Mouse (Mus musculus) erythroblast, embryonic 14.5 days (primary cell): Measurements from ENCODE around the gene Kcnd2. TPM values are rescaled to one million over a fixed set of nuclear protein-coding genes. Genes with fewer than 3 reads are reported as not detected.

ENCODE experiments used
- H3K27me3 ChIP-seq: 2 replicates; pipeline ENCODE4 v1.6.1; 2012; ENCODE audit warnings: inconsistent platforms; ENCODE audit not compliant: control insufficient read depth
- H3K36me3 ChIP-seq: 2 replicates; pipeline ENCODE4 v1.6.1; 2012; ENCODE audit warnings: mild to moderate bottlenecking, inconsistent platforms; ENCODE audit not compliant: control insufficient read depth
- H3K4me1 ChIP-seq: 2 replicates; pipeline ENCODE4 v1.6.1; 2012; ENCODE audit warnings: inconsistent platforms; ENCODE audit not compliant: control insufficient read depth
- H3K4me3 ChIP-seq: replicated peaks from 2 replicates; pipeline ENCODE3; 2012; ENCODE audit warnings: moderate library complexity, mild to moderate bottlenecking, inconsistent platforms
- H3K9me3 ChIP-seq: 2 replicates; pipeline ENCODE4 v1.6.1; 2012; ENCODE audit warnings: low read length, inconsistent platforms, mixed read lengths; ENCODE audit not compliant: control insufficient read depth
- GATA1 ChIP-seq: IDR thresholded peaks from 2 replicates; pipeline ENCODE4 v1.6.1; 2012; ENCODE audit warnings: low read length, inconsistent platforms, mixed read lengths
- TAL1 ChIP-seq: IDR thresholded peaks from 3 replicates; pipeline ENCODE4 v1.6.1; 2012; ENCODE audit warnings: low read length, inconsistent platforms, mixed read lengths
- polyA plus RNA-seq: library from polyadenylated mRNA; stranded (reverse); fragments of >175 nt; gene quantifications from 2 replicates; pipeline ENCODE4 v1.2.3, GENCODE M21; 2012

Kcnd2 gene
- not detected in 2 replicates for polyA plus RNA-seq

DNA sequence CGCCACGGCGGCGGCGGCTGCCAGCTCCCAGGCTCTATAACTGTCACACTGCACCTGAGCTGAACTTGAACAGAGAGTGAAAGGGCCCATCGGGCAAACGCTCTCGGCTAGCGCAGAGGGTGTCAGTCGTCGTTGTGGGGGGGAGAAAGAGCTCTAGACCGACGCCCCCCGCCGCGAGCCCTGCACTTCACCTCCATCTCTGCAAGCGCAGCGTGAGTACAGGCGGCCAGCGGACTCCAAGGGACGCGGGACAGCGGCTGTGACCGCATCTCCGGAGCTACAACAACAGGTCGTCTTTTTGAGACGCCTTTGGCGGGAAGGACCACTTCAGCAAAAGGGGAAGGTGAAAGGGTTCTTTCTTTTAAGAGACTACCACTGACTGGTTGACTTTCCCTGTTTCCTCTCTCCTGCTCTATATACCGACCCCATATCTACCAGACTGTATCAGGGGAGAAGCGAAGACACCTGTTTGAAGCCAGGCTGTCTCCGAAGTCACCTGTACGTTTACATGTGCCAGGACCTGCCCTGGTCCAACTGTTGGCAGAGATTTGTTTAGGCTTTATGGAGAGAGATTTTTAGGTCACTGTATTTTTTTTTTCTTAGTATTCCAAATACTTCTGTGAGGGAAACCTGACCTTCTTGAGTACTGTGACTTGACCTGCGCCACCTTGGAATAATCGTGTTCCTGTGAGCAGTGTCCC lies at the start of gene Kcnd2:
Gene Kcnd2, plus strand, starts transcription at position 13 of the 701 bp plus-strand sequence.
- peaks cover 34% of the 10 kb centered on the region for H3K27me3 ChIP-seq
- H3K4me3 ChIP-seq: no peak within 1 kb of the TSS

DNA sequence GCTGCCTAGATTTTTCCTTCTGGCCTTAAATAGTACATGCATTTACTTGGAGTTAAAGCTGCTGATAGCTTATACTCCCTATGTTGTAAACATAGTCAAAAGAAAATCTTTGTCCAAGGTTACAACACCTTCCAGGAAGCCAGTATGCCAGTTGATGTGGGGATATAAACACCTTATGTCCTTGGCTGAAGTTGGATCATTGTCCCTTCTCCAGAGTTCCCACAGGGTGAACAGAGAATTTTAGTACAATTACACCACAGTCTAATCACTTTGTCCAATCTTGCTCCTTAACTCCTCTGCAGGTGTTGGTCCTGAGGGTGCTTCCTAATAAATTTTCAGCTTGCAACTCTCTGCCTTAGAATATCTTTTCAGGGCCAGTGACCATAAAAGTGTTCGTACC lies 48.7 kb upstream of the Kcnd2 start:
- H3K36me3 ChIP-seq: no peaks in the 10 kb centered on the region
- no peaks in the 10 kb centered on the region for H3K27me3 ChIP-seq
- no peaks in the 10 kb centered on the region for H3K4me1 ChIP-seq
- H3K9me3 ChIP-seq: no peaks in the 10 kb centered on the region; the same call in 1 of the 2 replicates
- TF ChIP-seq GATA1: no peak
- no peak for TF ChIP-seq TAL1
- H3K4me3 ChIP-seq: no peak overlapping the region

More for the DNA sequence above, at the start of gene Kcnd2:
- Histone ChIP-seq H3K36me3 (no peaks in the 10 kb centered on the region), H3K9me3 (no peaks in the 10 kb centered on the region; the same call in 1 of the 2 replicates), H3K4me1 (no peaks in the 10 kb centered on the region)
- TF ChIP-seq GATA1 (no peak), TAL1 (no peak)

- no peaks in the 10 kb centered on the region for H3K36me3 ChIP-seq
- peaks cover 13% of the 10 kb centered on the region for H3K9me3 ChIP-seq
- H3K27me3 ChIP-seq: no peaks in the 10 kb centered on the region
- no peaks in the 10 kb centered on the region for H3K4me1 ChIP-seq
- TF ChIP-seq TAL1 (no peak), GATA1 (no peak)
- H3K4me3 ChIP-seq: no peak overlapping the region
Measured at GRCm38 (mm10) chr6:21195341-21195740, 20.0 kb upstream of the Kcnd2 start.

DNA sequence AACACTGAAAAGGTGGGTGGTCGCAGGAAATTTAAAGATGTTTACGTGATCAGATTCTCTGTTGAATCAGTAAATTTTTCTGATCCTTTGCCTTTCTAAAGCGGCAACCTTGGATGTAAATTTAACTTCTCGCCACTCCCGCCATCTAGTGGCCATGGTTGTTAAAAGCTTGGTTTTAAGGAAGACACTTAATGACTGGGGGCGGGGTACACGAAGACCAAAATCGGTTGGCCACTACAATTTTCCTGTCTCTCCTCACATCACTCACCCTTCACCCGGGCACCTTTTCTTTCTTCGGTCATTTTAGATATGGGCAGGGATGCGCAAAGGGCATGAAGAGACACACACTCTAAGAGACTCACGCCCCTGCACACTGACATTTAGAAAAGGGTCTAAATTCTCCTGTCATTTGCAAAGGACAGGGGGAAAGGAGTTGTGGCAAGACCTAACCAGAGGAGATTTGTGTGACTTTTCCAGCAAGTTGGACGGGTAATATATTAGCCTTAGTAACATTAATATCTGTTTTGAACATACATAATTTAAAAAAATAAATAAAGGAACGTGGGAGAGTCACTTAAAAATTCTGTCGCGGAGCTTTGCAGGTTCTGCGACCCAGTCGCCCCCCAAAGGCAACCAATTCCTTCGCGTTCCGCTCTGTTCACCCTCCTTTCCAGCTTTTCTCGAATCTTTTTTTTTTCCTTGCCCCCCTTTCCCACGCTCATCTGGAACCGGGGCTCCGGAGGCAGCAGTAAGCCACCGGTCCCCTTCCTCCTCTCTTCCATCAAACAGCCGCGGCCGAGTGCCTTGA lies 1.2 kb upstream of the Kcnd2 start:
- H3K4me3 ChIP-seq: no peak overlapping the region

GRCm38 (mm10) chr6:21214673-21215490 lies 421 bp upstream of the Kcnd2 start:
- Histone ChIP-seq H3K36me3 (no peaks in the 10 kb centered on the region), H3K9me3 (no peaks in the 10 kb centered on the region; the same call in 1 of the 2 replicates), H3K4me1 (no peaks in the 10 kb centered on the region), H3K27me3 (peaks cover 34% of the 10 kb centered on the region), H3K4me3 (no peak overlapping the region)
- TF ChIP-seq GATA1: no peak
- no peak for TF ChIP-seq TAL1

More for the DNA sequence above, 1.2 kb upstream of the Kcnd2 start:
- Histone ChIP-seq H3K9me3 (no peaks in the 10 kb centered on the region; the same call in 1 of the 2 replicates), H3K4me1 (no peaks in the 10 kb centered on the region), H3K27me3 (peaks cover 34% of the 10 kb centered on the region), H3K36me3 (no peaks in the 10 kb centered on the region)
- no peak for TF ChIP-seq TAL1
- no peak for TF ChIP-seq GATA1

DNA sequence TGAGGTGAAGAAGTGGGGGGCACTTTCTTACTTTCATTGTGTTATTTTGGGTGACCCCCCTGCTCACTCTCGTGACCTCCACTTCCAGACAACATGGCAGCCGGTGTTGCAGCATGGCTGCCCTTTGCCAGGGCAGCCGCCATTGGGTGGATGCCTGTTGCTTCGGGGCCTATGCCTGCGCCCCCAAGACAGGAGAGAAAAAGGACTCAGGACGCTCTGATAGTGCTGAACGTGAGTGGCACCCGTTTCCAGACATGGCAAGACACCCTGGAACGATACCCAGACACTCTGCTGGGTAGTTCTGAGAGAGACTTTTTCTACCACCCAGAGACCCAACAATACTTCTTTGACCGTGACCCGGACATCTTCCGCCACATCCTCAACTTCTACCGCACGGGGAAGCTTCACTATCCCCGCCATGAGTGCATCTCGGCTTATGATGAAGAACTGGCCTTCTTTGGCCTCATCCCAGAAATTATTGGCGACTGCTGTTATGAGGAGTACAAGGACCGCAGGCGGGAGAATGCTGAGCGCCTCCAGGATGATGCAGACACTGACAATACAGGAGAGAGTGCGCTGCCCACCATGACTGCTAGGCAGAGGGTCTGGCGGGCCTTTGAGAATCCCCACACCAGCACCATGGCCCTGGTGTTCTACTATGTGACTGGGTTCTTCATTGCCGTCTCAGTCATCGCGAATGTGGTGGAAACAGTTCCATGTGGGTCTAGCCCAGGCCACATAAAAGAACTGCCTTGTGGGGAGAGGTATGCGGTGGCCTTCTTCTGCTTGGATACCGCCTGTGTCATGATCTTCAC lies 1.1 kb downstream of the Kcnd2 start:
- Histone ChIP-seq H3K4me1 (no peaks in the 10 kb centered on the region), H3K36me3 (no peaks in the 10 kb centered on the region), H3K4me3 (no peak overlapping the region), H3K27me3 (peaks cover 34% of the 10 kb centered on the region), H3K9me3 (no peaks in the 10 kb centered on the region; the same call in 1 of the 2 replicates)
- no peak for TF ChIP-seq GATA1
- TF ChIP-seq TAL1: no peak

DNA sequence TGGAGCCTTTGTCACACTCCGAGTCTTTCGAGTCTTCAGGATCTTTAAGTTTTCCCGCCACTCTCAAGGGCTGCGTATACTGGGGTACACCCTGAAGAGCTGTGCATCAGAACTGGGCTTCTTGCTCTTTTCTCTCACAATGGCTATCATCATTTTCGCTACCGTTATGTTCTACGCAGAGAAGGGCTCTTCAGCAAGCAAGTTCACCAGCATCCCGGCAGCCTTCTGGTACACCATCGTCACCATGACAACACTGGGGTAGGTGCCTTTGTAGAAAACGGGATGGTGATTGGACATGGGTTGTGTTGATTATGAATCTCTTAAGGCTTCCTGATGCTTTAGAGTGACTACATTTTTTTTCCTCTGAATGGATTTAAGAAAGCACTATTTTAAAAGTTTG lies 1.9 kb downstream of the Kcnd2 start:
- Histone ChIP-seq H3K36me3 (no peaks in the 10 kb centered on the region), H3K27me3 (peaks cover 34% of the 10 kb centered on the region), H3K4me3 (no peak overlapping the region)

GRCm38 (mm10) chr6:21226124-21226523 lies 10.8 kb downstream of the Kcnd2 start:
- TF ChIP-seq GATA1: no peak
- TF ChIP-seq TAL1: no peak
- H3K4me3 ChIP-seq: no peak overlapping the region
- no peaks in the 10 kb centered on the region for H3K4me1 ChIP-seq
- no peaks in the 10 kb centered on the region for H3K36me3 ChIP-seq
- no peaks in the 10 kb centered on the region for H3K9me3 ChIP-seq
- no peaks in the 10 kb centered on the region for H3K27me3 ChIP-seq

More for the DNA sequence above, 1.9 kb downstream of the Kcnd2 start:
- H3K4me1 ChIP-seq: no peaks in the 10 kb centered on the region
- no peaks in the 10 kb centered on the region; the same call in 1 of the 2 replicates for H3K9me3 ChIP-seq
- TF ChIP-seq GATA1 (no peak), TAL1 (no peak)
